Mouse (Mus musculus) thymus, postnatal 25 days (tissue): ENCODE results near the gene Stard7.
"Not testable (repeated sequence)": the region's sequence is repeated elsewhere in the genome, so short reads cannot be mapped to it uniquely, and the experiment has no call there.

ENCODE experiments used
- DNase-seq: peaks from one replicate; pipeline ENCODE4 v3.0.0; 2022

Stard7 gene

DNA sequence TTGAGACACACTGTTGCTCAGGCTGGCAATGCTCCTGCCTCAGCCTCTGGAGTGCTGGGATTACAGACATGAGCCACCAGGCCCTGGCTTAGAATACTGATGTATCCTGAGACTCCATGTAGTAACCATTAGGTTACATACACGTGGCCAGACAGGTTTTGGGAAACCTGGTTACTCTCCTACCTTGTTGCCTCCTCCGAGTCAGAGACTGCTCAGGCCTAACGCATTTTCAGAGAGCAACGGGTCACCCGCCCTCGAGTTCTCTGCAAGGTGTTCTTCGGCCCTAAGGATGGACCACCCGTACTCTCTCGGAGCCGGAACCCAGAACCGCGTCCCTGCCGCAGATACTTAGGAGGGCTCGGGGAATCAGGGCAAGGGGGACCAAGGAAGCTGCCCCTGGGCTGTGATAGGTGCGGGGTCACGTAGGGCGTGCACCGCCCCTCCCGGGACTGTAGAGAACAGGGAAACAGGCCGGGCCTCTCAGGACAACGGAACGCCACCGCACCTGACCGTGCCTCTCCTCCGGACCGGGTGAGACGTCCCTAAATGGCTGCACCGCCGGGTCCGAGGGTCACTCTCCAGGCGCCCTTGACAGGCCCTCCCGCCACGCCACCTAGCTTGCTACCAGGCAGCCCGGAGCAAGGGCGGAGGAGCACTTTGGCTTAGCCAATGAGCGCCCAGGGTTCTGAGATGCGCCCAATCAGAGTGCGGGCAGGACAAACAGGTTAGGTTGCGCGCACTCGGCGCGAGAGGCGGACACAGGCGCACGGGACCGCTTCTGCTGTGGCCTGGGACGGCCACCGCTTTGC, at the start of gene Stard7:
Gene Stard7, plus strand, starts transcription at position 728 of the 809 bp plus-strand sequence.
- DNase-seq = peak; percentile 94

DNA sequence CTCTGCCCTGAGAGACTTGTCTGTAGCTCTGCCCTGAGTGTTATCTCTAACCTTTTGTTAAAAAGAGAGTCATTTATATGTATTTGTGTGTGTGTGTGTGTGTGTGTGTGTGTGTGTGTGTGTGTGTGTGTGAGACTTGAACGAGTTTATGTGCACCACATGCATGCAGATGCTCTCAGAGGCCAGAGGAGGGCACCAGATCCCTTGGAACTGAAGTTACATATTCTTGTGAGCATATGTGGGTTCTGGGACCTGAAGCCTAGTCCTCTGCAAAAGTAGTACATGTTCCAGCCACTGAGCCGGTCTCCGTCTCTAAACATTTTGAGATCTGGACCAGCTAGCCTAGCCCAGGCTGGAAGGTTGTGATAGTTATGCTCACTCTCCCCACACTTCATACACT, 44.8 kb upstream of the Stard7 start:
- DNase-seq = no peak

DNA sequence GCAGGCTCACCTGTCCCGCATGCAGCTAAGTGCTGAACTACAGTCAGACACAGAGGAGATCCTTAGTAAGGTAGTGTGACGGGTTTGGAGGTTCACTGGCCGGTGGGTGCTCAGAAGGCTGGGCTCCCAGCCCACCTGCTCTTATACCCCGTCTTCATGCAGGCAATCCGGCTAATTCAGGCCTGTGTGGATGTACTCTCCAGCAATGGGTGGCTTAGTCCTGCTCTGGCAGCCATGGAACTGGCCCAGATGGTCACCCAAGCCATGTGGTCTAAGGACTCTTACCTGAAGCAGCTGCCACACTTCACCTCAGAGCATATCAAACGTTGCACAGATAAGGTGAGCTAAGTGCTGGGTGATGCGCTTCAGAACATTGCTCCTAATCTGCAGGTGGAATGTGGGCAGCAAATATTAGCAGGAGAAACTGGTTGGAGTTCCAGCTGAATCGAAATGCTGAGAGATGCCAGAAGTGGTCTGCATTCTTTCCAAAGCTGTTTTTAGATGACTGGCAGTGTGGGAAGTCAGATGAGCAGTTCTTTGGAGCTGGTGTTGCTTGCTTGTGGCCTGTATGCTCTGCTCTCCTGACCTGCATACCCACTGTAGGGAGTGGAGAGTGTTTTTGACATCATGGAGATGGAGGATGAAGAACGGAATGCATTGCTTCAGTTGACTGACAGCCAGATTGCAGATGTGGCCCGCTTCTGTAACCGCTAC, 32.0 kb upstream of the Stard7 start:
- no peak for DNase-seq

DNA sequence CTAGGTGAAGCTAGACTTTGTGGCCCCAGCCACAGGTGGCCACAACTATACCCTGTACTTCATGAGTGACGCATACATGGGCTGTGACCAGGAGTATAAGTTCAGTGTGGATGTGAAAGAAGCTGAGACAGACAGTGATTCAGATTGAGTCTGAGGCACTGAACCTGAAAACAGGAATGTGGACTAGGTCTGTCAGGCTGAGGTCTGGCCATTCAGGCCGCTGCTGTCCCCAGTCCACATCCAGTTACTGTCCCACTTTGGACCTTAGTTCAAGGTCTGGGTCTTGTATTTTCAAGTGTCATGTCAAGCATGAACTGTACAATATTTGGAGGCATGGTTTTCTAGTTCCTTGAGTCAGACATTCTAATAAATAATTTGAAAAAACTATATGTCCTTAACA, 30.0 kb upstream of the Stard7 start:
- no peak for DNase-seq

DNA sequence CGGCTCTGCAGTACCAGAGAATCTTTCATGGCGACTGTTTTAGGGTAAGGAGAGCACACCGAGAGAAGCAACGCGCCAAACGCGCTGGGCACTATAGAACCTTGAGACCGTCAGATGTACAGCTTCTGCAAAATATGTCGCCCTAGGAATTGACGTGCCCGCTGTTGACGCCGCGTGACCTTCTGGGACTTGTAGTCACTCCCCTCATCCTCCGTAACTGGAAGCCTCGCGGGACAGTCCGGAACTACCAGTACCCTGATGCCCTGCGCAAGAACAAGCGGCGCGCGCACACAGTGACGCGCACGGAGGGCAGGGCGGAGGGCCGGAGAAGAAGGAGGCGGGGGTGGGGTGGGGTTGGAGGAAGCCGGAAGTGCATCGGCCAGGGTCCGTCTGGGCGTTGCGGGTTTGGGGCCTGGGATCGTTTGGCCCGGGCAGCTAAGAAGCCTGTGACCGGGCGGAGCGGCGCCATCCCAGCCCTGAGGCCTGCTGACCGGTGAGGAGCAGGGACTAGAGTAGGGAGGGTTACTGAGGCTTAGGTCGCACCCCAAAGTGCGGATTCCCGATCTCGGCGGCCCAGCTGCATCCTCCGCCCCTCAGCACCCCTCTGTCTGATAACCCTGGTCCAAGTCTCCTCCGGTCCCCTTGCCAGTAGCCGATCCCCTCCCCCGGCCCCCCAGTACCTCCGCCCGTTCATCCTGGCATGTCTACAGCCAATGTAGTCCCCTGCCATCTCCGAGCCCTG, 22.3 kb upstream of the Stard7 start, which contains the start of the genes Ciao1 and Tmem127:
Gene Ciao1, minus strand, starts transcription at position 225 of the 742 bp plus-strand sequence.
Gene Tmem127, plus strand, starts transcription at position 317 of the 742 bp plus-strand sequence.
- DNase-seq = peak; percentile 96

DNA sequence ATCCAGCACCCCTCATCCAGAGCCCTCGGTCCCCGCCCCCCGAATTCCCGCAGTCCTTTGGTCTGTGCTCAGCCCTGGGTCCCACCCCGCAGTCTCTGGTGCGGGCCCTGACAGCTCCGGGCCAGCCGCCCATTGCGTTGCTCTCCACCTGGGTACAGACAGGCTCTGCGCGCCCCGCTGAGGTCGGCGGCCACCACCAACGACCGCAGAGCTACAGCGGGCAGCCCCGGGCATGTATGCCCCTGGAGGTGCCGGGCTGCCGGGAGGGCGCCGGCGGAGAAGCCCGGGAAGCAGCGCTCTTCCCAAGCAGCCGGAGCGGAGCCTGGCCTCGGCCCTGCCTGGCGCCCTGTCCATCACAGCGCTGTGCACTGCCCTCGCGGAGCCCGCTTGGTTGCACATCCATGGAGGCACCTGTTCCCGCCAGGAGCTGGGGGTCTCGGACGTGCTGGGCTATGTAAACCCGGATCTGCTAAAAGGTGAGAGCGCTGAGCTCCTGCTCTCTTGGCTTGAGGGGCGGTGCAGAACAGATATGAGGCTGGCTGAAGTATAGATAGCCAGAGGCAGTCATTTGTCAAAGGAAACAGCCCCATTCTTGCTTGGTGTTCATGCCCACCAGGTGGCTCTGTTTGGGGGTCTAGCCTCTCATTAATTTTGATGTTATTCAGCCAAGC, 21.5 kb upstream of the Stard7 start:
- peak; percentile 60 for DNase-seq

DNA sequence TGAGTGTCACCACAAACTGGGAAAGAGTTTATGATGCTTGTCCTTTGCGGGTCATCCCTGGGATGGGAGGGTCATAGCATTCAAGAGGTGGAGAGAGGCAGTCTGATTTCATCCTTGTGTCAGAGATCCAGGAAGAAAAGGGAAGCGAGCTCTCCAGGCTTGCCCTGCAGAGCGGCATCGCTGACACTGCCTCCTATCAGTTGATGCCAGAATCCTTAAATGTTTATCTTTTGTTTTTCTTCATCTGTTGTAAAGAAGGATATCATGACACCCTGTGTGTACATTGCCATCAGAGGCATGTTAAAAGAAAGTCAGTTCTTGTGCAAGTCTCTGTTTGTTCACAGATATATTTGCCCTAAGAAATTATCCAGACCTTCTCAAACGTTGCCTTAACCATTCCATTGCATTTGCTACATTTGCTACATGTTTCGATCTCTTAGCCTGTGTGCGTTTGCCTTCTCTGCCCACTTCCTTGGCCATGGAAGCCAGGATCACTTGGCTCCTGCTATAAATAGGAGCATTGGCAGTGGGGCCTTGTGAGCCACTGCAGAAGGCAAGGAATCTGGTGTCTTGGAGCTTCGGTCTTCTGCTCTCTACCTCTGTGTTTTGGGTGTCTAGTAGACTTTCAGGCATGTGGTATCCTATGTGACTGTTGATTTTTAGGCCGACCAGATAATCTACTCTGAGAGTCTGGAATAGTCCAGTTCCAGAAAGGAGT, 19.6 kb upstream of the Stard7 start:
- DNase-seq = no peak

DNA sequence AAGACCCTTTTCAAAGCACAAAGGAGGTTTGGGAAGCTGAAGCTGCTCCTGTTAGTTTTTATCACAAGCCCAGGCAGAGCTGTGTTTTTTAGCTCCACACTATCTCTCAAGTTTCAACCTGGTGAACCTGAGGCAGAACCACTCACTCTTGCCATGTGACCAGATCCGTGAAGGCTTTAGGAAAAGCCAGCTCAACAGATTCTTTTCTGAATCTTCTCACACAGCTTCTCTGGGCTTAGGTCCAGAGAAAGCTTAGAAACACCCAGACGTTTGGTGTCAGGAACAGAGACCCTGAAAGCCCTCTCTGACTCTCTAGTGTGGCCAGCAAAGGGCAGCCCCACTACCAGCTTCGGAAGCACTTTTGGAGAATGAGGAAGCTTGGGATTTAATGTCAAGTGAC, 18.6 kb upstream of the Stard7 start:
- no peak for DNase-seq

DNA sequence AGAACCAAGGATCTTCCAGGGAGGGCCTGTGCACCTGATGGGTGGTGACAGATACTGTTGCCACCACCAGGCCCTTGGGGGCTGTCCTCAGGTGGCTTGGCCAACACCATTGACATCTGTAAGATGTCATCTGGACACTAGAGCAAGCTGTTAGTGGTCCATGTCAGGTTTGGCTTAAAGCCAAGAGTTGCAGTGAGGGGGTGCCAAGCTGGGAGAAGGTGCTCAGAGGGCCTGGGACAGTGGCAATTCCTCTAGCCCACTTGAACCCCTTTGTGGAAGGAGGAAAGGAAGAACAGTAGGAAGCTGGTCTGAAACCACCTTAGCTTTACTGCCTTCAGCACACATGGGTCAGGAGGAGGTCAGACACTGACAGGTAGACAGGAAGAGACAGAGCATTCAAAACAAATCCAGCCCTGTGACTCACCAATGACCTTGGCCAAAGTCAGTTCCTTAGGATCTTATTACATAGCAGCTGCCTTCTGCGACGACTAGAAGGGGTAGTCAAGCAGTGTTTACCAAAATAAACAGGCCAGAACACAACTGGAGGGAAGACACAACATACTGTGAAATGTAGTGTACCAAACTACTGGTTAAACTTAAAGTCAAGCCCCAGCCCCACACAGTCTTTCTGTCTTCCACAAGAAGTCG, 18.0 kb upstream of the Stard7 start:
- DNase-seq = no peak

DNA sequence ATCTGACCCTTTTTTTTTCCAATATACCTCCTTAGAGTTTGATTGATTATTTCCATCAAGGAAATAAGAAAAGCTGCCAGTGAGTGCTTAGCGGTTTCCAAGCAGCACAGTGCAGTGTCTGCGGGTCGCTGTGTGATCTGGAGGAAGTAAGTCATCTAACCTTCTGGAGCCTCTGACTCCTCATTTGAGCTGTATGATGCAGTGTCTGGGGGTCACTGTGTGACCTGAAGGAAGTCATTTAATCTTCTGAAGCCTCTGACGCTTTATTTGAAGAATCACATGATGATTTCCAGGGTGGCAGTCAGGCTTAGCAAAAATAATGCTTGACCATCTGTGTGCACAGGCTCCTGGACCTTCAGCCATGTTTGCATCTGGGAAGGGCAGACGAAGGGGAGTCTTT, 17.2 kb upstream of the Stard7 start:
- DNase-seq = no peak

DNA sequence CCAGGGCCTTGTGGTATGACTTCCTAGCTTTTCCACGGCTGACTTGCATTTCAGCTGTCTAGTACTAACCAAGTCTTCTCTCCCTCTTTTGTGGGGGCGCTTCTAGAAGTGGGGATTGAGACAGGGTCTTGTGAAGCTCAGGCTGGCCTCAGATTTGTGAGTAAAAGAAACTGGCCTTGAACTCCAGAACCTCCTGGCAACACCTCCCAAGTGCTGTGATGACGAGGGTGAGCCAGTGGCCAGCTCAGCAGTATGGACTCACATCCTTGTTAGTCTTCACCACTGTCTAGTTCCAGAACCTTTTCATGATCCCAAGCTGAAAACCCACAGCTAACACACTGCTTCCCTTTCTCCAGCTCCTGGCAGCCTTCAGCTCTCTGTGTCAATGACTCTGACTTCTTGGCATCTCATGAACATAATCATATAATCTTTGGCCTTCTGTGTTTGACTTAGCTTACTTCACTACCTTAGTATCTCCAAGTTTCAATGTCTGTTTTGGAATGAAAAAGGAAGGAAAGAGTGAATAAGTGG, 15.3 kb upstream of the Stard7 start:
- no peak for DNase-seq

DNA sequence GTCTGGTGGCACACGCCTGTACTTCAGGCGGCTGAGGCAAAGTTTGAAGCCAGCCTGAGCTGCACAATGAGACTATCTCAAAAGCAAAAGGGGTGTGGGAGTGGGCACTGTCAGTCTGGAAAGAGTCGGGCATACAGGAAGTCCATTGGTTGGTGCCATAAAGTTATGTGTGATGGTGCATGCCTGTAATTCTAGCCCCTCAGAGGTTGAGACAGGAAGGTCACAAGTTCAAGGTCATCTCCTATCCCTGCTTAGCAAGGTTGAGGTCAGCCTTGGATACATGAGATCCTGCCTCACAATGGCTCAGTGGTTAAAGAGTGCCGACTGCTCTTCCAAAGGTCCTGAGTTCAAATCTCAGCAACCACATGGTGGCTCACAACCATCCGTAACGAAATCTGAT, 14.7 kb upstream of the Stard7 start:
- no peak for DNase-seq

DNA sequence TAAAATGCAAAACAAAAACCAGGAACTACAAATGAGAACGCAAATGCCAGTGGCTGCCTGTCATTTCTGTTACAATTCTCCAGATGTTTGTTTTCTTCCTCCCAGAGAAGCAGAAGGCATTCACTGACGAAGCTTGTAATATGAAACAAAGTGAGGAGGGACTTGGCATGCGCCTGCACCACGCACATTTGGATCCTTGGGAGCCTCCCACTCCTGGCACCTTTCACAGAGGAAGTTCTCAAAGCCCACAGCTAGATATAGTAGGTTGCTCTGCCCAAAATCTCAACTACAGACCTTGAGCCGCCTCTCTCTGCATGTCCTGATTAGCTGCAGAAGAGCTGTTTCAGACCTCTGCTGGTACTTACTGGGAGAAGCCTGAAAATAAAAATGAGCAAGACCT, 10.7 kb upstream of the Stard7 start:
- no peak for DNase-seq

DNA sequence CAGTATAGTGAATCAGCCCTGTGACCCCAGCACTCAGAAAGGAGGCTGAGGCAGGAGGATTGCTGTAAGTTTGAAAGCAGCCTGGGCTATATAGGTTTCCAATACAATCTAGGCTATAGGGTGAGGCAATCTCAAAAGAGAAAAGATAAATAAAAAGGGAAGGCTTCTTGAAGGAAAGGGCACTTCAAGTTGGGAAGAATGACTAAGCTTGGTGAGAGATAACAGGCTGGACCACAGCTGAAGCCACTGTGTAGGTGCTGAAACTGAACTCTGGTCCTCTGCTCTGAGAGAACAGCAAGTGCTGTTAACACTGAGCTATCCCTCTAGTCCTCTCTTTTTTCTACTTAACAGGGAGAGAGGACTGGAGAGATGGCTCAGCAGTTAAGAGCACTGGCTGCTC, 7.5 kb upstream of the Stard7 start:
- no peak for DNase-seq

DNA sequence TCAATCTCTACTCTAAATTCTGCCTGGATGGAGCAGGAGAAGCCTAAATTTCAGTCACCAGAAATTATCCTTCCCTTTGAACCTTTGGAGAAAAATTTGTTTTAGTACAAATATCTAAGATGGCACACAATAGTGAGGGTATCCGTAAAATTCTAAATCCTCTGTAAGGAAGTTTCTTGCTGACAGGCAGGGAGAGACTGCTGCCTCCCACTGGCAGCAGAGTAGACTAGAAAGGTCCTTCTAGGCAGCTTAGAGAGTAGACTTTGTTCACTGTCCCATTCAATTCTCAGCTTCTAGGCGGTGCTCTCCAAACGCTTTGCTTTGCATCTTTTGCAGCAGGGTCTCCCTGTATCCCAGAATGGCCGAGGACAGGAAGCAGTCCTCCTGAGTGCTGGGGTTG, 2.2 kb upstream of the Stard7 start:
- no peak for DNase-seq

DNA sequence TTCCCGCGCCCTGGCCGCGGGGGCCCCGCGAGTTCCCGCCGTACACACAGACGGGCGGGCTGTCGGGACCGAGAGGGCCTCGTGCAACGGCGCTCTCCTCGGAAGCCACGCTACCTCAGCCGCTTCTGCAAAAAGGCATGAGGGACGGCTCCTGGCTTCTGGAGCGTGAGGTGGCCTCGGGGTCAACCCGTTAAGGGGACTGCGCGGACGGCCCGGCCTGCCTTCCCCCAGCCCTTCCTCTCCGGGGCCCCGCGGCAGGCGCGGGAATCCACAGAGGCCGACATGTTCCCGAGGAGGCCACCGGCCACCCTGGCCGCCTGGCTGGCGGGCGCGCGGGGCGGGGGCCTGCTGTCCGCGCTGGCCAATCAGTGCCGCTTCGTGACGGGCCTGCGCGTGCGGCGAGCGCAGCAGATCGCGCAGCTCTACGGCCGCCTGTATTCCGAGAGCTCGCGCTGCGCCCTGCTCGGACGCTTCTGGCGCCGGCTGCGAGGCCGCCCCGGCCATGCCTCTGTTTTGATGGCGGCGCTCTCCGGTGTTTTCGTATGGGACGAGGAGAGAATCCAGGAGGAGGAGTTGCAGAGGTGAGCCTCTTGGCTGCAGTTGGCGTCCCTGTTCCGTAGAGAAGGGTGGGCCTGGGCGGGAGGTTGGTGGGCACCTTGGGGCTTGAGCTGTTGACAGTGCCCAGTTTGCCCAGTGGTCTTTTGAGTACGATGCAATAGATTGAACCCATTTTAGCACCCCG, 453 bp downstream of the Stard7 start:
- peak; percentile 75 for DNase-seq

DNA sequence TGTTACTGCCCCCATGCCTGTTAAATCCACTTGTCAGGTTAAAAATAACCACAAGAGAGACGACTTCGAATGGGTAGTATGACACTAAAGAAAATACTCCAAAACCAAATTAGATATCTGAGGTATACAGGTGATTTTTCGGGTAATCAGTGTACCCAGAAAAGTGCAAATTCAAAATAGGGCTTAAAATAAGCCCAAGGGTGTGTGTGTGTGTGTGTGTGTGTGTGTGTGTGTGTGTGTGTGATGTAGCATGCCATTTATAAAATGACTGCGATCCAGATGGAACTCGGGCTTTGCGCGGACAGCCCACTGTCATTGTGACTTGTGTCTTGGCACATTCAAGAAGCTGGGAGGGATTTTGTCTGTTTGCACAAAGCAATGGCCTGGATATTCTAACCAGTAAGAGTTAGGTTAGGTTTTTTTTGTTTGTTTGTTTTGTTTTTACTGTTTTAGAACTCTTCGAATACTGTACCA, 1.1 kb downstream of the Stard7 start:
- DNase-seq = no peak

DNA sequence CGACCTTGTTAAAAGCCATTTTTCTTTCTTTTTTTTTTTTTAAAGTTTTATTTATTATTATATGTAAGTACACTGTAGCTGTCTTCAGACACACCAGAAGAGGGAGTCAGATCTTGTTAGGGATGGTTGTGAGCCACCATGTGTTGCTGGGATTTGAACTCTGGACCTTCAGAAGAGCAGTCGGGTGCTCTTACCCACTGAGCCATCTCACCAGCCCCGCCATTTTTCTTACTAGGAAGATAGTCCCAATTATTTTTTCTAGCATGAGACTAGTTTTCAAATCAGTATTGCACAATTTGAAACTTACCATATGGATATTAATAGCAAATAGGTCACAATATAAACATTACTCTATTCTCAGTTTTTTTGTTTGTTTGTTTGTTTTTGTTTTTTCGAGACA, 2.0 kb downstream of the Stard7 start:
- DNase-seq = not testable (repeated sequence)

DNA sequence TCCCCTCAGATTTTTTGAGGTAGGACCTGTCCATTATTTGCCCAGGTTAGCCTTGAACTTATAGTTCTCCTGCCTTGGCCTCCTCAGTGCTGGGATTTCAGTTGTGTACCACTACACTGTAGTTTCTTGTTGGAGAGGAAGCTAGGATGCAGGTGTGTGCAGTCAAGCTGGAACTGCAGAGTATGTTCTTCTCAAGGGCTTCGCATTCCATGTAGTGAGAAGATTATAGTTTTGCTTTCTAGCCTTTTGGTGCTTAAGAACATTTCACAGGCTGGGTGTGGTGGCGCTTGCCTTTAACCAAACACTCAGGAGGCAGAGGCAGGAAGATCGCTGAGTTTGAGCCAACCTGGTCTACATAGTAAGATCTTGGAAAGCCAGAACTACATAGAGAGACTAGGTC, 2.8 kb downstream of the Stard7 start:
- DNase-seq = no peak

DNA sequence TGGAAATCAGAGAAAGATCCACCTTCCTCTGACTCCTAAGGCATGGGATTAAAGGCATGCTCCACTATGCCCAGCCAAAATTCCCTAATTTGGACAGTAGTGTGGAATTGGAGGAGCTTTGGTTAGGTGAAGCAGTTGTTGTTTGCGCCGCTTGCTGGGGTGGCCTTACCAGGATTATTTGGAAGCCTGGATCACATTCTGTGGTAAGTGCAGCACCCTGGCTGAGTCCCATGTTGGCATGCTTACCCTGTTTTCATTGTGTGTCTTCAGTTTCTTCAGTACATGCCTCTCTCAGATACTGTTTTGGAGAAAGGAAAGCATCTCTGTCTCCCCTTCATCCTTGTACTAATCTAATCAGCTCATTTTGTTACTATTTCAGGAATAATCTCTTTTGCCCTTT, 4.6 kb downstream of the Stard7 start:
- no peak for DNase-seq
